Mouse (Mus musculus) kidney, postnatal 4 days (tissue): ENCODE results near the gene Myb.

Source experiments
- DNase-seq, 2 experiments: peaks; one replicate each; pipeline ENCODE4 v3.0.0; 2021; ENCODE audit warnings: mixed read lengths in 2 of 2

Myb gene

GRCm38 (mm10) chr10:21076731-21077130, 84.1 kb downstream of the Myb start:
- DNase-seq = no peak

- DNase-seq = no peak
Measured at GRCm38 (mm10) chr10:21076137-21076536, 84.6 kb downstream of the Myb start.
